Mouse (Mus musculus) ES-E14 (cell line): ENCODE data around the gene Baz2b. TPM values are rescaled to one million over a fixed set of nuclear protein-coding genes. Genes with fewer than 3 reads are reported as not detected.
A peak's percentile ranks its signal among the peaks of the same experiment; 100 is the strongest.

ENCODE experiments used
- DNase-seq: peaks from one replicate; pipeline ENCODE4 v3.0.0-alpha.2; 2013; ENCODE audit warnings: low read depth, low spot score
- H3K27ac ChIP-seq: 2 replicates; pipeline ENCODE4 v1.5.1; 2012; ENCODE audit warnings: low read depth, mild to moderate bottlenecking, low read length, moderate library complexity, mixed read lengths; ENCODE audit not compliant: poor library complexity, insufficient read depth, severe bottlenecking
- H3K36me3 ChIP-seq: 2 replicates; pipeline ENCODE4 v1.6.1; 2012; ENCODE audit warnings: mild to moderate bottlenecking, low read length, moderate library complexity, mixed read lengths; ENCODE audit not compliant: control insufficient read depth, poor library complexity, insufficient read depth, severe bottlenecking
- H3K4me1 ChIP-seq, 2 experiments: fragments of 150-350 bp in 1 of 2; sonication (generic) in 1 of 2; 2 replicates each; pipeline ENCODE4 v1.6.1; 2012; ENCODE audit warnings: low read length in 2 of 2, mild to moderate bottlenecking in 1 of 2, mixed read lengths in 1 of 2; ENCODE audit not compliant: control insufficient read depth in 2 of 2, insufficient read depth in 2 of 2, poor library complexity in 1 of 2
- H3K4me3 ChIP-seq, 2 experiments: fragments of 150-350 bp in 1 of 2; sonication (generic) in 1 of 2; 2 replicates each; pipeline ENCODE4 v1.5.1; 2012; ENCODE audit warnings: low read length in 2 of 2, low read depth in 1 of 2, mild to moderate bottlenecking in 1 of 2, mixed read lengths in 1 of 2; ENCODE audit not compliant: insufficient read depth in 1 of 2, poor library complexity in 1 of 2, severe bottlenecking in 1 of 2
- H3K9ac ChIP-seq: 2 replicates; pipeline ENCODE4 v1.6.1; 2012; ENCODE audit warnings: low read depth, mild to moderate bottlenecking, low read length, mixed read lengths; ENCODE audit not compliant: poor library complexity, insufficient read depth, severe bottlenecking
- H3K9me3 ChIP-seq: fragments of 150-350 bp; sonication (generic); 2 replicates; pipeline ENCODE4 v1.6.1; 2012; ENCODE audit warnings: low read depth, mild to moderate bottlenecking, low read length; ENCODE audit not compliant: control insufficient read depth, insufficient read depth
- CHD2 ChIP-seq: IDR thresholded peaks from 2 replicates; pipeline ENCODE4 v1.6.1; 2014; ENCODE audit warnings: mild to moderate bottlenecking, low read depth, low read length, inconsistent platforms
- HCFC1 ChIP-seq: IDR thresholded peaks from 2 replicates; pipeline ENCODE4 v1.6.1; 2012; ENCODE audit warnings: low read length, inconsistent platforms, borderline replicate concordance; ENCODE audit not compliant: insufficient read depth
- MAFK ChIP-seq: IDR thresholded peaks from 2 replicates; pipeline ENCODE4 v1.6.1; 2014; ENCODE audit warnings: mild to moderate bottlenecking, low read depth, low read length, inconsistent platforms; ENCODE audit not compliant: insufficient read depth
- ZC3H11A ChIP-seq: IDR thresholded peaks from 2 replicates; pipeline ENCODE4 v1.6.1; 2012; ENCODE audit warnings: low read depth, mild to moderate bottlenecking, inconsistent platforms, low read length, borderline replicate concordance
- ZNF384 ChIP-seq: IDR thresholded peaks from 2 replicates; pipeline ENCODE4 v1.6.1; 2012; ENCODE audit warnings: low read depth, low read length, inconsistent platforms
- in situ Hi-C, 2 experiments: fragments of 600-800 bp; cut with MboI; formaldehyde crosslinking; loops; one replicate each; pipeline ENCODE4 v1.15.1; 2025; ENCODE audit warnings: low sequenced_read_pairs in 2 of 2, inconsistent platforms in 1 of 2; ENCODE audit not compliant: unreplicated experiment in 2 of 2
- total RNA-seq: library from RNA; depleted of rRNA; stranded (reverse); fragments of 300-350 nt; gene quantifications from 2 replicates; pipeline ENCODE4 v1.2.3, GENCODE M21; 2012

The Baz2b gene
- total RNA-seq, 1 experiment = 22.0 TPM

DNA sequence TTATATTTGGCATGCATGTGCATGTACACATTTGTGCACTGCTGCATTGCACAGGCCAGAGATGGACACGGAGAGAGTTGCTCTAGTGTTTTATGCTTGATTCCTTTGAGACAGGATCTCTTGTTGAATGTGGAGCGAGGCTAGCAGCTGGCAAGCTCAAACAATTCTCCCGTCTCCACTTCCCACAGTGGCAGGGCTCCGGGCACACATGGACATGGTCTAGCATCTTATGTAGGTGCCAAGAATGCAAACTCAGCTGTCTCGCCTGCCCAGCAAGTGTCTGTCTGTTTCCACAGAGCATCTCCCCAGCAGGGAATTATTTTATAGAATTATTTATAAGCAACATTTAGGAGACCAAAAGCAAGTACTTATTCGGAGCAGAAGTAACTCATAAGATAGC is 243.2 kb downstream of the Baz2b start:
- no peaks in the 10 kb centered on the region for H3K4me1 ChIP-seq
- H3K36me3 ChIP-seq = no peaks in the 10 kb centered on the region; the same call in 1 of the 2 replicates
- no peak for TF ChIP-seq CHD2
- TF ChIP-seq ZC3H11A = no peak
- no peak for TF ChIP-seq MAFK
- TF ChIP-seq HCFC1 = no peak
- TF ChIP-seq ZNF384 = no peak
- H3K27ac ChIP-seq = no peak overlapping the region
- H3K4me3 ChIP-seq = no peak overlapping the region
- no peak for DNase-seq
- H3K9me3 ChIP-seq = no peaks in the 10 kb centered on the region
- H3K9ac ChIP-seq = no peak overlapping the region
- in situ Hi-C loops = no loop called here

- in situ Hi-C loops = no loop called here
- no peaks in the 10 kb centered on the region for H3K9me3 ChIP-seq
- DNase-seq = peak; percentile 11
- H3K27ac ChIP-seq = no peak overlapping the region
- TF ChIP-seq ZC3H11A = no peak
- no peak for TF ChIP-seq CHD2
- TF ChIP-seq MAFK = no peak
- no peak for TF ChIP-seq HCFC1
- no peak for TF ChIP-seq ZNF384
- no peaks in the 10 kb centered on the region for H3K4me1 ChIP-seq
- H3K36me3 ChIP-seq = no peaks in the 10 kb centered on the region; the same call in 1 of the 2 replicates
- no peak overlapping the region for H3K4me3 ChIP-seq
- H3K9ac ChIP-seq = no peak overlapping the region
Observed at GRCm38 (mm10) chr2:59963011-59963410, 246.6 kb downstream of the Baz2b start.

DNA sequence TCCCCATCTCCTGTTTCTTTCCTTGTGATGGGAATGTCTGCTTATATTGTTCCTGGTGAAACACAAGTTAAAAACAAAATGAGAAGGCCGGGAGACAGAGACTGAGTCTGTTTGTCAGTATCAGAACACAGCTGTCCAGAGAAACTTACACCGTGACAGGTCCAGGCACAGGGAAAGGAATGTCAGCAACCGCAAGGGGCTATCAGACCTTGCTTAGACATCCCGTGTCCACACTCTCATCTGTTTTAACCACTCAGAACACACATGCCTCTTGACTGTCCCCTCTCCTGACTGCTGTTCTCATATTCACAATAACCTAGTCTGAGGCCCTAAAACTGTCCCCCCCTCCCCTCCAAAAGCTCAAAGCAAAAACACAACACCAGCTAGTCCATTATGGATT is 247.1 kb downstream of the Baz2b start:
- TF ChIP-seq ZC3H11A (no peak), HCFC1 (no peak), CHD2 (no peak), ZNF384 (no peak), MAFK (no peak)
- Histone ChIP-seq H3K4me1 (no peaks in the 10 kb centered on the region), H3K9ac (no peak overlapping the region), H3K9me3 (no peaks in the 10 kb centered on the region), H3K27ac (no peak overlapping the region), H3K36me3 (no peaks in the 10 kb centered on the region; the same call in 1 of the 2 replicates), H3K4me3 (no peak overlapping the region)
- in situ Hi-C loops = no loop called here
- no peak for DNase-seq

DNA sequence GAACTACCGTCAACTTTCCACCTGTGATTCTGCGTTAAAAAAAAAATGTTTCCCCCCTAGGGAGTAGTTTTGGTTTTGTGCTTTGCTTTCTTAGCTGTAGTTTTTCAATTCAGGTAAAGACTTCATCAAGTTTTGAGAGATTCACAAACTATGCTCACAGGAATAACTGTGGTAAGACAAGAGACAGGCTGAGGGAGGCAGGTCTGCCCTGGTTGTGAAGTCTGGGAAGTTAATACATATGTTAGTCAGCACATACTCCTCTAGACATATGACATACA is 249.2 kb downstream of the Baz2b start:
- Histone ChIP-seq H3K9ac (no peak overlapping the region), H3K27ac (no peak overlapping the region), H3K4me3 (no peak overlapping the region), H3K36me3 (no peaks in the 10 kb centered on the region; the same call in 1 of the 2 replicates), H3K4me1 (no peaks in the 10 kb centered on the region), H3K9me3 (no peaks in the 10 kb centered on the region)
- in situ Hi-C loops = no loop called here
- DNase-seq = no peak
- no peak for TF ChIP-seq HCFC1
- TF ChIP-seq ZNF384 = no peak
- no peak for TF ChIP-seq ZC3H11A
- no peak for TF ChIP-seq MAFK
- TF ChIP-seq CHD2 = no peak
